Mouse (Mus musculus) thymus, postnatal 0 days (tissue): Measurements from ENCODE around the gene Tpt1. TPM values are rescaled to one million over a fixed set of nuclear protein-coding genes. Genes with fewer than 3 reads are reported as not detected.
"Not testable (repeated sequence)": the region's sequence is repeated elsewhere in the genome, so short reads cannot be mapped to it uniquely, and the experiment has no call there.

ENCODE experiments used
- DNase-seq: peaks from one replicate; pipeline ENCODE4 v3.0.0-alpha.2; 2015; ENCODE audit warnings: low spot score
- polyA plus RNA-seq: library from polyadenylated mRNA; unstranded; fragments of >200 nt; fragmentation: Nextera tagmentation; extraction: Ambion mirVana; gene quantifications from 2 replicates; pipeline ENCODE4 v1.2.1, GENCODE M21; 2015

The Tpt1 gene
- polyA plus RNA-seq, 1 experiment from 2014 or later = 1,673 TPM

GRCm38 (mm10) chr14:75841758-75842157, 3.1 kb upstream of the Tpt1 start:
- DNase-seq = peak; percentile 58

GRCm38 (mm10) chr14:75844111-75844695, 690 bp upstream of the Tpt1 start:
- peak; percentile 16 for DNase-seq

GRCm38 (mm10) chr14:75845698-75846115, 814 bp downstream of the Tpt1 start:
- peak; percentile 91 for DNase-seq

- DNase-seq = no peak
Measured at GRCm38 (mm10) chr14:75847669-75848068, 2.8 kb downstream of the Tpt1 start.

- no peak for DNase-seq
Measured at GRCm38 (mm10) chr14:75848482-75848881, 3.6 kb downstream of the Tpt1 start.

GRCm38 (mm10) chr14:75849236-75849635, 4.3 kb downstream of the Tpt1 start:
- DNase-seq = no peak

- DNase-seq = no peak
Measured at GRCm38 (mm10) chr14:75849842-75850568, 5.1 kb downstream of the Tpt1 start.

GRCm38 (mm10) chr14:75850819-75851218, 5.9 kb downstream of the Tpt1 start:
- no peak for DNase-seq

GRCm38 (mm10) chr14:75852016-75852415, 7.1 kb downstream of the Tpt1 start:
- DNase-seq = no peak

- DNase-seq = no peak
Measured at GRCm38 (mm10) chr14:75855263-75855992, 10.5 kb downstream of the Tpt1 start.

- DNase-seq = no peak
Measured at GRCm38 (mm10) chr14:75858181-75858580, 13.3 kb downstream of the Tpt1 start.

GRCm38 (mm10) chr14:75859619-75860018, 14.7 kb downstream of the Tpt1 start:
- DNase-seq = no peak

- no peak for DNase-seq
Measured at GRCm38 (mm10) chr14:75862701-75863100, 17.8 kb downstream of the Tpt1 start.

- no peak for DNase-seq
Measured at GRCm38 (mm10) chr14:75863549-75864409, 18.9 kb downstream of the Tpt1 start.

- no peak for DNase-seq
Measured at GRCm38 (mm10) chr14:75866706-75867333, 21.9 kb downstream of the Tpt1 start.

GRCm38 (mm10) chr14:75868028-75868427, 23.1 kb downstream of the Tpt1 start:
- DNase-seq = not testable (repeated sequence)

GRCm38 (mm10) chr14:75869769-75870363, 25.0 kb downstream of the Tpt1 start:
- DNase-seq = no peak

- DNase-seq = peak; percentile 58
Measured at GRCm38 (mm10) chr14:75870631-75871030, 25.7 kb downstream of the Tpt1 start.

GRCm38 (mm10) chr14:75871111-75871510, 26.2 kb downstream of the Tpt1 start:
- no peak for DNase-seq

- no peak for DNase-seq
Measured at GRCm38 (mm10) chr14:75871750-75872149, 26.9 kb downstream of the Tpt1 start.
